ENCODE assay signal across 8 mouse cellular contexts in the genomic region with DNA sequence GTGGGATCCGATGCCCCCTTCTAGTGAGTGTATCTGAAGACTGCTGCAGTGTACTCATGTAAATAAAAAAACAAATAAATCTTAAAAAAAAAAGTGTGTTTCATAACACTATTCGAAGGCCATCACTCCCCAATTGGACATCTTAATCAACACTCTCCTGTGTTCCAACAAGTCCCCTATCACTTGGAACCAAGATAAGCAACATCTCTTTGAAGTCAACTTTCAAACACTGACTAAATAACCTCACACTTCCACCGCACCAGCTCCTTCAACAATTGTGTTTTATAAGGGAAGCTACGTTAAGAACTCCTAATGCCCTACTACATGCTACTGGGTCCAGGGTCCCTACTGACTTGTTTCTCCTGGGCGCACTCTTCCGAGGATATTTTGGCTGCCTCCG. TPM values are rescaled to one million over a fixed set of nuclear protein-coding genes. Genes with fewer than 3 reads are reported as not detected.
DNase-seq lines count a peak whose midpoint lies in the region; ATAC-seq and TF ChIP-seq lines count a peak whose summit lies in the region.

No protein-coding gene starts in this region.

- H3K4me2 ChIP-seq in limb, embryonic 14.5 days (replicated peaks; ENCODE audit: low read depth, low read length, severe bottlenecking): peak overlapping the region; percentile 75
- H3K4me2 ChIP-seq in stomach, embryonic 15.5 days: peak overlapping the region; percentile 62

- TF ChIP-seq CTCF in cerebellum, adult 2 months (IDR thresholded peaks at IDR 0.05; ENCODE audit: borderline replicate concordance, insufficient read depth, low read depth, low read length): no peak
- no peak for TF ChIP-seq CTCF in spleen, adult 2 months (IDR thresholded peaks at IDR 0.05; ENCODE audit: extremely low read depth, insufficient read depth, insufficient read length, insufficient replicate concordance)

- 5% methylated on average over 7 of the region's 7 CpGs for WGBS in cerebellum, adult 2 months
- 6% methylated on average over 7 of the region's 7 CpGs for WGBS in spleen, adult 2 months
- 9% methylated on average over 7 of the region's 7 CpGs for WGBS in limb, embryonic 14.5 days
- 4% methylated on average over 7 of the region's 7 CpGs for WGBS in stomach, embryonic 15.5 days

- no peak overlapping the region for H3K27ac ChIP-seq in cerebellum, adult 2 months (ENCODE audit: insufficient read depth, low read length)
- H3K27ac ChIP-seq in spleen, adult 2 months (ENCODE audit: insufficient read depth, low read length): no peak overlapping the region
- H3K27ac ChIP-seq in limb, embryonic 14.5 days (replicated peaks; ENCODE audit: low read depth, low read length): no peak overlapping the region
- peak overlapping the region; percentile 94 for H3K27ac ChIP-seq in stomach, embryonic 15.5 days

- H3K4me3 ChIP-seq in cerebellum, adult 2 months (replicated peaks; ENCODE audit: insufficient read depth, low read depth, low read length): peak overlapping the region; percentile 84
- H3K4me3 ChIP-seq in spleen, adult 2 months (ENCODE audit: extremely low read depth, insufficient read depth, insufficient read length): peak overlapping the region; percentile 28; the same call in 1 of the 2 replicates
- H3K4me3 ChIP-seq in limb, embryonic 14.5 days (replicated peaks; ENCODE audit: low read length): peak overlapping the region; percentile 83
- H3K4me3 ChIP-seq in stomach, embryonic 15.5 days (replicated peaks): peak overlapping the region; percentile 98

- peaks cover 18% of the 10 kb centered on the region for H3K36me3 ChIP-seq in spleen, adult 2 months (ENCODE audit: control insufficient read depth, insufficient read depth, low read length)
- peaks cover 31% of the 10 kb centered on the region for H3K36me3 ChIP-seq in limb, embryonic 14.5 days (ENCODE audit: control insufficient read depth, insufficient read depth, low read length)
- peaks cover 24% of the 10 kb centered on the region for H3K36me3 ChIP-seq in stomach, embryonic 15.5 days

- no peak for DNase-seq in cerebellum, adult 2 months
- no peak for DNase-seq in cerebellum, postnatal 14 days
- DNase-seq in spleen, adult 2 months (ENCODE audit: low read depth in 1 of 2, low spot score in 2 of 2): no peak
- DNase-seq in spleen, adult 12 weeks (ENCODE audit: low spot score): no peak
- DNase-seq in limb, embryonic 14.5 days (ENCODE audit: low spot score): no peak
- no peak for DNase-seq in embryo, embryonic 11 days
- no peak for DNase-seq in adrenal gland, postnatal 14 days

- no peak for ATAC-seq in limb, embryonic 14.5 days (ENCODE audit: low FRiP score, low read depth)
- no peak for ATAC-seq in stomach, embryonic 15.5 days (ENCODE audit: insufficient read depth, low FRiP score, low read depth)

- no peak for TF ChIP-seq POLR2A in cerebellum, adult 2 months (IDR thresholded peaks at IDR 0.05; ENCODE audit: borderline replicate concordance, insufficient read depth, low read length)
- TF ChIP-seq POLR2A in spleen, adult 2 months (IDR thresholded peaks at IDR 0.05; ENCODE audit: low read depth, low read length): no peak
- no peak for TF ChIP-seq POLR2A in limb, embryonic 14.5 days (IDR thresholded peaks at IDR 0.05; ENCODE audit: borderline replicate concordance, extremely low read depth, insufficient read depth, insufficient read length)

- H3K9ac ChIP-seq in limb, embryonic 14.5 days (ENCODE audit: low read depth, low read length, severe bottlenecking): peak overlapping the region; percentile 87
- H3K9ac ChIP-seq in stomach, embryonic 15.5 days: peak overlapping the region; percentile 100

- H3K4me1 ChIP-seq in cerebellum, adult 2 months (ENCODE audit: control insufficient read depth, insufficient read depth, low read length): peaks cover 5% of the 10 kb centered on the region
- H3K4me1 ChIP-seq in spleen, adult 2 months (ENCODE audit: control insufficient read depth, insufficient read depth, insufficient read length): peaks cover 5% of the 10 kb centered on the region; the same call in 1 of the 2 replicates
- H3K4me1 ChIP-seq in limb, embryonic 14.5 days (ENCODE audit: control insufficient read depth, insufficient read depth, low read length): peaks cover 32% of the 10 kb centered on the region
- H3K4me1 ChIP-seq in stomach, embryonic 15.5 days: peaks cover 33% of the 10 kb centered on the region

- H3K9me3 ChIP-seq in limb, embryonic 14.5 days (ENCODE audit: control insufficient read depth, low read length): no peaks in the 10 kb centered on the region
- H3K9me3 ChIP-seq in stomach, embryonic 15.5 days: no peaks in the 10 kb centered on the region

- no peaks in the 10 kb centered on the region for H3K27me3 ChIP-seq in cerebellum, adult 2 months (ENCODE audit: control insufficient read depth, insufficient read depth, low read length)
- H3K27me3 ChIP-seq in spleen, adult 2 months (ENCODE audit: control insufficient read depth, insufficient read depth, low read length): peaks cover 1% of the 10 kb centered on the region; the same call in 1 of the 2 replicates
- H3K27me3 ChIP-seq in limb, embryonic 14.5 days (ENCODE audit: control insufficient read depth, insufficient read depth, low read length): no peaks in the 10 kb centered on the region
- H3K27me3 ChIP-seq in stomach, embryonic 15.5 days (replicated peaks): no peaks in the 10 kb centered on the region

RNA-seq across cellular contexts. Expression of gene Rpl23a, which starts 0.9 kb away (rescaled TPM):
- polyA plus RNA-seq in cerebellum, adult 2 months (2012; rRNA removed): 1,121 and 1,182 TPM in 2 replicates
- 126 and 169 TPM in 2 replicates for polyA plus RNA-seq in spleen, adult 2 months (2012; rRNA removed)
- 1,666 and 3,231 TPM in 2 replicates for polyA plus RNA-seq in limb, embryonic 14.5 days (2012; rRNA removed)
- polyA plus RNA-seq in limb, embryonic 14.5 days (2014; fragmentation: Nextera tagmentation; extraction: Ambion mirVana): 1,710 and 1,819 TPM in 2 replicates
- polyA plus RNA-seq in stomach, embryonic 15.5 days (2015; fragmentation: Nextera tagmentation; extraction: Ambion mirVana): 1,236 and 1,312 TPM in 2 replicates
- total RNA-seq in adrenal gland, postnatal 14 days (2021): 1,759 and 1,890 TPM in 2 replicates

RNA-seq across cellular contexts. Expression of gene Rab34, which starts 5.8 kb away (rescaled TPM):
- polyA plus RNA-seq in cerebellum, adult 2 months (2012; rRNA removed): 36.6 and 38.1 TPM in 2 replicates
- 10.8 and 15.6 TPM in 2 replicates for polyA plus RNA-seq in spleen, adult 2 months (2012; rRNA removed)
- polyA plus RNA-seq in limb, embryonic 14.5 days (2012; rRNA removed): 163 and 228 TPM in 2 replicates
- polyA plus RNA-seq in limb, embryonic 14.5 days (2014; fragmentation: Nextera tagmentation; extraction: Ambion mirVana): 171 and 181 TPM in 2 replicates
- polyA plus RNA-seq in stomach, embryonic 15.5 days (2015; fragmentation: Nextera tagmentation; extraction: Ambion mirVana): 111 and 120 TPM in 2 replicates
- 89.2 and 92.2 TPM in 2 replicates for total RNA-seq in adrenal gland, postnatal 14 days (2021)

RNA-seq across cellular contexts. Expression of gene Tlcd1, which starts 5.9 kb away (rescaled TPM):
- 147 and 158 TPM in 2 replicates for polyA plus RNA-seq in cerebellum, adult 2 months (2012; rRNA removed)
- 10.4 and 16.9 TPM in 2 replicates for polyA plus RNA-seq in spleen, adult 2 months (2012; rRNA removed)
- polyA plus RNA-seq in limb, embryonic 14.5 days (2012; rRNA removed): 43.3 and 48.4 TPM in 2 replicates
- 19.4 and 21.4 TPM in 2 replicates for polyA plus RNA-seq in limb, embryonic 14.5 days (2014; fragmentation: Nextera tagmentation; extraction: Ambion mirVana)
- polyA plus RNA-seq in stomach, embryonic 15.5 days (2015; fragmentation: Nextera tagmentation; extraction: Ambion mirVana): 29.8 and 30.8 TPM in 2 replicates
- total RNA-seq in adrenal gland, postnatal 14 days (2021): 36.4 and 46.4 TPM in 2 replicates

RNA-seq across cellular contexts. Expression of gene Nek8, which starts 6.0 kb away (rescaled TPM):
- 4.8 and 5.8 TPM in 2 replicates for polyA plus RNA-seq in cerebellum, adult 2 months (2012; rRNA removed)
- polyA plus RNA-seq in spleen, adult 2 months (2012; rRNA removed): 17.6 and 20.4 TPM in 2 replicates
- 38.3 and 46.4 TPM in 2 replicates for polyA plus RNA-seq in limb, embryonic 14.5 days (2012; rRNA removed)
- 11.9 and 17.2 TPM in 2 replicates for polyA plus RNA-seq in limb, embryonic 14.5 days (2014; fragmentation: Nextera tagmentation; extraction: Ambion mirVana)
- 15.4 and 18.2 TPM in 2 replicates for polyA plus RNA-seq in stomach, embryonic 15.5 days (2015; fragmentation: Nextera tagmentation; extraction: Ambion mirVana)
- total RNA-seq in adrenal gland, postnatal 14 days (2021): 8.5 and 9.0 TPM in 2 replicates

RNA-seq across cellular contexts. Expression of gene Proca1, which starts 10.7 kb away (rescaled TPM):
- 11.7 and 12.1 TPM in 2 replicates for polyA plus RNA-seq in cerebellum, adult 2 months (2012; rRNA removed)
- 0.19 and 0.20 TPM in 2 replicates for polyA plus RNA-seq in spleen, adult 2 months (2012; rRNA removed)
- polyA plus RNA-seq in limb, embryonic 14.5 days (2012; rRNA removed): 1.7 and 1.9 TPM in 2 replicates
- 2.1 and 3.2 TPM in 2 replicates for polyA plus RNA-seq in limb, embryonic 14.5 days (2014; fragmentation: Nextera tagmentation; extraction: Ambion mirVana)
- polyA plus RNA-seq in stomach, embryonic 15.5 days (2015; fragmentation: Nextera tagmentation; extraction: Ambion mirVana): 2.9 and 3.0 TPM in 2 replicates
- 17.6 and 26.3 TPM in 2 replicates for total RNA-seq in adrenal gland, postnatal 14 days (2021)

Comparison
In these comparisons a context has a peak if more than half of its experiments do, and no peak if none do; other contexts are left out.
1. H3K4me3 ChIP-seq: peak in every context shown above with its lines; median percentile 98 in stomach, embryonic 15.5 days; 84 in cerebellum, adult 2 months; 83 in limb, embryonic 14.5 days; 28 in spleen, adult 2 months.